Comparison of ENCODE assay signal across 8 mouse cellular contexts in genomic region chr17:24533099-24533992, GRCm38 (mm10). TPM values are rescaled to one million over a fixed set of nuclear protein-coding genes. Genes with fewer than 3 reads are reported as not detected.
DNase-seq lines count a peak whose midpoint lies in the region; ATAC-seq and TF ChIP-seq lines count a peak whose summit lies in the region.

No protein-coding gene starts in this region.

- H3K4me3 ChIP-seq in forebrain, embryonic 11.5 days (ENCODE audit: low read depth, low read length), result peak overlapping the region; percentile 24
- H3K4me3 ChIP-seq in heart, embryonic 14.5 days (ENCODE audit: control insufficient read depth in 1 of 2, insufficient read depth in 1 of 2, low read depth in 1 of 2, low read length in 2 of 2), result peak overlapping the region; percentile 29 to 39
- peak overlapping the region; percentile 40 to 45 for H3K4me3 ChIP-seq in liver, embryonic 14.5 days (ENCODE audit: insufficient read depth in 1 of 2, low read depth in 2 of 2, low read length in 2 of 2)
- peak overlapping the region; percentile 16; the same call in 1 of the 2 replicates for H3K4me3 ChIP-seq in neural tube, embryonic 11.5 days (ENCODE audit: low read depth, low read length)
- peak overlapping the region; percentile 38 for H3K4me3 ChIP-seq in stomach, embryonic 15.5 days (replicated peaks)

- TF ChIP-seq CTCF in liver, embryonic 14.5 days (IDR thresholded peaks at IDR 0.05; ENCODE audit: low read depth), result peak; percentile 51; the same call in 1 of the 2 replicates

- ATAC-seq in CD4-positive, CD25-positive, alpha-beta regulatory T cell, adult 4 months, result peak; percentile 75
- ATAC-seq in forebrain, embryonic 11.5 days (replicated peaks; ENCODE audit: low FRiP score), result peak; percentile 76
- peak; percentile 61 for ATAC-seq in heart, embryonic 14.5 days (ENCODE audit: insufficient number of reproducible peaks, insufficient read depth, low FRiP score, low read depth)
- peak; percentile 82 for ATAC-seq in liver, embryonic 14.5 days (ENCODE audit: insufficient read depth)
- ATAC-seq in neural tube, embryonic 11.5 days (ENCODE audit: insufficient read depth, low FRiP score, low TSS enrichment), result peak; percentile 58; the same call in 1 of the 2 replicates
- peak; percentile 81 for ATAC-seq in stomach, embryonic 15.5 days (ENCODE audit: insufficient read depth, low FRiP score, low read depth)

- 5% methylated on average over 53 of the region's 53 CpGs for WGBS in forebrain, embryonic 11.5 days
- WGBS in heart, embryonic 14.5 days, result 7% methylated on average over 53 of the region's 53 CpGs
- 6% methylated on average over 53 of the region's 53 CpGs for WGBS in liver, embryonic 14.5 days (ENCODE audit: insufficient replicate concordance)
- 7% methylated on average over 53 of the region's 53 CpGs for WGBS in neural tube, embryonic 11.5 days
- WGBS in stomach, embryonic 15.5 days, result 10% methylated on average over 53 of the region's 53 CpGs

- TF ChIP-seq EP300 in liver, embryonic 14.5 days (IDR thresholded peaks at IDR 0.05; ENCODE audit: low read depth), result no peak

- no peak overlapping the region for H3K27ac ChIP-seq in forebrain, embryonic 11.5 days (ENCODE audit: low read depth, low read length)
- H3K27ac ChIP-seq in heart, embryonic 14.5 days (replicated peaks in 1 of 2; ENCODE audit: control insufficient read depth in 1 of 2, insufficient read depth in 1 of 2, low read depth in 2 of 2, low read length in 2 of 2), result no peak overlapping the region
- no peak overlapping the region for H3K27ac ChIP-seq in liver, embryonic 14.5 days
- H3K27ac ChIP-seq in neural tube, embryonic 11.5 days (ENCODE audit: low read depth, low read length), result no peak overlapping the region
- H3K27ac ChIP-seq in stomach, embryonic 15.5 days, result peak overlapping the region; percentile 52; the same call in 1 of the 2 replicates

- H3K4me1 ChIP-seq in forebrain, embryonic 11.5 days (replicated peaks; ENCODE audit: control insufficient read depth, insufficient read depth, low read length), result peaks cover 22% of the 10 kb centered on the region
- peaks cover 17 to 31% of the 10 kb centered on the region in 2 experiments for H3K4me1 ChIP-seq in heart, embryonic 14.5 days (ENCODE audit: control insufficient read depth in 2 of 2, insufficient read depth in 2 of 2, low read length in 2 of 2)
- H3K4me1 ChIP-seq in liver, embryonic 14.5 days (replicated peaks; ENCODE audit: control insufficient read depth in 2 of 2, insufficient read depth in 2 of 2, low read length in 1 of 2), result peaks cover 11 to 24% of the 10 kb centered on the region in 2 experiments
- peaks cover 28% of the 10 kb centered on the region for H3K4me1 ChIP-seq in neural tube, embryonic 11.5 days (ENCODE audit: control insufficient read depth, insufficient read depth, low read length)
- peaks cover 37% of the 10 kb centered on the region for H3K4me1 ChIP-seq in stomach, embryonic 15.5 days

- DNase-seq in c-Kit-positive CD71-positive TER-119-positive erythroid progenitor cells, embryonic 14.5 days (ENCODE audit: low spot score), result peak; percentile 89
- peak; percentile 92 for DNase-seq in forebrain, embryonic 11.5 days (ENCODE audit: low spot score)
- DNase-seq in kidney, postnatal 10 days, result peak; percentile 91
- peak; percentile 82 to 88 (median 82) for DNase-seq in liver, embryonic 14.5 days (ENCODE audit: low read depth in 3 of 3, low spot score in 3 of 3)
- peak; percentile 84 for DNase-seq in neural tube, embryonic 11.5 days (ENCODE audit: low spot score)

- peak overlapping the region; percentile 41; the same call in 1 of the 2 replicates for H3K9ac ChIP-seq in forebrain, embryonic 11.5 days (ENCODE audit: low read length)
- H3K9ac ChIP-seq in heart, embryonic 14.5 days (ENCODE audit: low read length), result peak overlapping the region; percentile 69
- no peak overlapping the region for H3K9ac ChIP-seq in liver, embryonic 14.5 days (replicated peaks)
- peak overlapping the region; percentile 19; the same call in 1 of the 2 replicates for H3K9ac ChIP-seq in neural tube, embryonic 11.5 days (ENCODE audit: low read length)
- H3K9ac ChIP-seq in stomach, embryonic 15.5 days, result peak overlapping the region; percentile 20; the same call in 1 of the 2 replicates

- H3K36me3 ChIP-seq in forebrain, embryonic 11.5 days (ENCODE audit: control insufficient read depth, insufficient read depth, low read length), result no peaks in the 10 kb centered on the region
- H3K36me3 ChIP-seq in heart, embryonic 14.5 days (ENCODE audit: control insufficient read depth, insufficient read depth, low read length), result peaks cover 21% of the 10 kb centered on the region
- H3K36me3 ChIP-seq in liver, embryonic 14.5 days (replicated peaks; ENCODE audit: control insufficient read depth, insufficient read depth, low read depth), result no peaks in the 10 kb centered on the region
- H3K36me3 ChIP-seq in neural tube, embryonic 11.5 days (ENCODE audit: control insufficient read depth, insufficient read depth, low read length), result peaks cover 6% of the 10 kb centered on the region; the same call in 1 of the 2 replicates
- no peaks in the 10 kb centered on the region for H3K36me3 ChIP-seq in stomach, embryonic 15.5 days

- H3K9me3 ChIP-seq in forebrain, embryonic 11.5 days (ENCODE audit: control insufficient read depth, low read length), result no peaks in the 10 kb centered on the region
- H3K9me3 ChIP-seq in heart, embryonic 14.5 days (ENCODE audit: control insufficient read depth, low read length), result no peaks in the 10 kb centered on the region
- H3K9me3 ChIP-seq in liver, embryonic 14.5 days (ENCODE audit: control insufficient read depth, low read length), result no peaks in the 10 kb centered on the region
- no peaks in the 10 kb centered on the region for H3K9me3 ChIP-seq in neural tube, embryonic 11.5 days (ENCODE audit: control insufficient read depth, low read length)
- H3K9me3 ChIP-seq in stomach, embryonic 15.5 days, result no peaks in the 10 kb centered on the region

- H3K4me2 ChIP-seq in forebrain, embryonic 11.5 days (ENCODE audit: low read depth, low read length, severe bottlenecking), result peak overlapping the region; percentile 60
- H3K4me2 ChIP-seq in heart, embryonic 14.5 days (ENCODE audit: low read length), result peak overlapping the region; percentile 89
- H3K4me2 ChIP-seq in liver, embryonic 14.5 days (ENCODE audit: low read depth), result peak overlapping the region; percentile 72
- peak overlapping the region; percentile 45 for H3K4me2 ChIP-seq in neural tube, embryonic 11.5 days (ENCODE audit: low read depth)
- peak overlapping the region; percentile 84 for H3K4me2 ChIP-seq in stomach, embryonic 15.5 days

- H3K27me3 ChIP-seq in forebrain, embryonic 11.5 days (ENCODE audit: control insufficient read depth, insufficient read depth, low read length), result no peaks in the 10 kb centered on the region
- no peaks in the 10 kb centered on the region for H3K27me3 ChIP-seq in heart, embryonic 14.5 days (ENCODE audit: control insufficient read depth, insufficient read depth, low read length)
- no peaks in the 10 kb centered on the region for H3K27me3 ChIP-seq in liver, embryonic 14.5 days (ENCODE audit: control insufficient read depth, insufficient read depth, low read length)
- no peaks in the 10 kb centered on the region for H3K27me3 ChIP-seq in neural tube, embryonic 11.5 days (ENCODE audit: control insufficient read depth, insufficient read depth, low read length)
- no peaks in the 10 kb centered on the region for H3K27me3 ChIP-seq in stomach, embryonic 15.5 days (replicated peaks)

RNA-seq across cellular contexts. Expression of gene Rab26, which starts 0.7 kb away (rescaled TPM):
- polyA plus RNA-seq in CD4-positive, CD25-positive, alpha-beta regulatory T cell, adult 4 months (2017; shearing (Covaris generic)), result 1 to 10 TPM; 4.0 to 5.0 TPM
- polyA plus RNA-seq in forebrain, embryonic 11.5 days (2014; fragmentation: Nextera tagmentation; extraction: Ambion mirVana), result 1.8 and 2.7 TPM in 2 replicates
- polyA plus RNA-seq in heart, embryonic 14.5 days (2014; fragmentation: Nextera tagmentation; extraction: Ambion mirVana), result 1.7 and 1.9 TPM in 2 replicates
- 0.21 and 0.28 TPM in 2 replicates for polyA plus RNA-seq in liver, embryonic 14.5 days (2012; rRNA removed)
- 0.95 and 1.0 TPM in 2 replicates for polyA plus RNA-seq in liver, embryonic 14.5 days (2014; fragmentation: Nextera tagmentation; extraction: Ambion mirVana)
- polyA plus RNA-seq in neural tube, embryonic 11.5 days (2014; fragmentation: Nextera tagmentation; extraction: Ambion mirVana), result 1.2 and 1.7 TPM in 2 replicates
- polyA plus RNA-seq in stomach, embryonic 15.5 days (2015; fragmentation: Nextera tagmentation; extraction: Ambion mirVana), result 8.3 and 11.6 TPM in 2 replicates

RNA-seq across cellular contexts. Expression of gene Traf7, which starts 5.6 kb away (rescaled TPM):
- 10 to 100 TPM; 52.8 to 72.1 TPM for polyA plus RNA-seq in CD4-positive, CD25-positive, alpha-beta regulatory T cell, adult 4 months (2017; shearing (Covaris generic))
- polyA plus RNA-seq in forebrain, embryonic 11.5 days (2014; fragmentation: Nextera tagmentation; extraction: Ambion mirVana), result 113 and 123 TPM in 2 replicates
- 68.8 and 74.4 TPM in 2 replicates for polyA plus RNA-seq in heart, embryonic 14.5 days (2014; fragmentation: Nextera tagmentation; extraction: Ambion mirVana)
- polyA plus RNA-seq in liver, embryonic 14.5 days (2012; rRNA removed), result 55.4 and 64.2 TPM in 2 replicates
- polyA plus RNA-seq in liver, embryonic 14.5 days (2014; fragmentation: Nextera tagmentation; extraction: Ambion mirVana), result 25.6 and 29.4 TPM in 2 replicates
- polyA plus RNA-seq in neural tube, embryonic 11.5 days (2014; fragmentation: Nextera tagmentation; extraction: Ambion mirVana), result 81.2 and 88.1 TPM in 2 replicates
- 82.7 and 84.2 TPM in 2 replicates for polyA plus RNA-seq in stomach, embryonic 15.5 days (2015; fragmentation: Nextera tagmentation; extraction: Ambion mirVana)

RNA-seq across cellular contexts. Expression of gene Pkd1, which starts 16.3 kb away (rescaled TPM):
- polyA plus RNA-seq in CD4-positive, CD25-positive, alpha-beta regulatory T cell, adult 4 months (2017; shearing (Covaris generic)), result 10 to 100 TPM; 16.8 to 34.7 TPM
- polyA plus RNA-seq in forebrain, embryonic 11.5 days (2014; fragmentation: Nextera tagmentation; extraction: Ambion mirVana), result 19.0 and 23.9 TPM in 2 replicates
- polyA plus RNA-seq in heart, embryonic 14.5 days (2014; fragmentation: Nextera tagmentation; extraction: Ambion mirVana), result 16.8 and 18.0 TPM in 2 replicates
- 3.4 and 4.0 TPM in 2 replicates for polyA plus RNA-seq in liver, embryonic 14.5 days (2012; rRNA removed)
- 1.8 and 2.9 TPM in 2 replicates for polyA plus RNA-seq in liver, embryonic 14.5 days (2014; fragmentation: Nextera tagmentation; extraction: Ambion mirVana)
- 20.6 and 29.0 TPM in 2 replicates for polyA plus RNA-seq in neural tube, embryonic 11.5 days (2014; fragmentation: Nextera tagmentation; extraction: Ambion mirVana)
- polyA plus RNA-seq in stomach, embryonic 15.5 days (2015; fragmentation: Nextera tagmentation; extraction: Ambion mirVana), result 27.3 and 29.0 TPM in 2 replicates

RNA-seq across cellular contexts. Expression of gene Caskin1, which starts 44.9 kb away (rescaled TPM):
- under 1 TPM; 0.16 TPM for polyA plus RNA-seq in CD4-positive, CD25-positive, alpha-beta regulatory T cell, adult 4 months (2017; shearing (Covaris generic))
- polyA plus RNA-seq in forebrain, embryonic 11.5 days (2014; fragmentation: Nextera tagmentation; extraction: Ambion mirVana), result 8.0 and 9.3 TPM in 2 replicates
- polyA plus RNA-seq in heart, embryonic 14.5 days (2014; fragmentation: Nextera tagmentation; extraction: Ambion mirVana), result 0.26 and 0.62 TPM in 2 replicates
- polyA plus RNA-seq in liver, embryonic 14.5 days (2012; rRNA removed), result 0.09 and 0.11 TPM in 2 replicates
- polyA plus RNA-seq in liver, embryonic 14.5 days (2014; fragmentation: Nextera tagmentation; extraction: Ambion mirVana), result 0.08 TPM in 2 replicates
- polyA plus RNA-seq in neural tube, embryonic 11.5 days (2014; fragmentation: Nextera tagmentation; extraction: Ambion mirVana), result 7.4 and 8.4 TPM in 2 replicates
- polyA plus RNA-seq in stomach, embryonic 15.5 days (2015; fragmentation: Nextera tagmentation; extraction: Ambion mirVana), result 2.6 and 3.0 TPM in 2 replicates

RNA-seq across cellular contexts. Expression of gene Mlst8, which starts 54.5 kb away (rescaled TPM):
- 10 to 100 TPM; 14.3 to 25.8 TPM for polyA plus RNA-seq in CD4-positive, CD25-positive, alpha-beta regulatory T cell, adult 4 months (2017; shearing (Covaris generic))
- polyA plus RNA-seq in forebrain, embryonic 11.5 days (2014; fragmentation: Nextera tagmentation; extraction: Ambion mirVana), result 33.8 and 34.0 TPM in 2 replicates
- 15.2 and 17.5 TPM in 2 replicates for polyA plus RNA-seq in heart, embryonic 14.5 days (2014; fragmentation: Nextera tagmentation; extraction: Ambion mirVana)
- 13.5 and 18.5 TPM in 2 replicates for polyA plus RNA-seq in liver, embryonic 14.5 days (2012; rRNA removed)
- 9.6 and 11.2 TPM in 2 replicates for polyA plus RNA-seq in liver, embryonic 14.5 days (2014; fragmentation: Nextera tagmentation; extraction: Ambion mirVana)
- 26.2 and 29.7 TPM in 2 replicates for polyA plus RNA-seq in neural tube, embryonic 11.5 days (2014; fragmentation: Nextera tagmentation; extraction: Ambion mirVana)
- 25.0 and 30.5 TPM in 2 replicates for polyA plus RNA-seq in stomach, embryonic 15.5 days (2015; fragmentation: Nextera tagmentation; extraction: Ambion mirVana)
